Mouse (Mus musculus) yolk sac, embryonic 10.5 days (tissue): Measurements from ENCODE around the gene Phrf1.
A peak's percentile ranks its signal among the peaks of the same experiment; 100 is the strongest.

Experiments
- DNase-seq: peaks from one replicate; pipeline ENCODE4 v3.0.0-alpha.2; 2017; ENCODE audit warnings: low spot score

The Phrf1 gene

DNA sequence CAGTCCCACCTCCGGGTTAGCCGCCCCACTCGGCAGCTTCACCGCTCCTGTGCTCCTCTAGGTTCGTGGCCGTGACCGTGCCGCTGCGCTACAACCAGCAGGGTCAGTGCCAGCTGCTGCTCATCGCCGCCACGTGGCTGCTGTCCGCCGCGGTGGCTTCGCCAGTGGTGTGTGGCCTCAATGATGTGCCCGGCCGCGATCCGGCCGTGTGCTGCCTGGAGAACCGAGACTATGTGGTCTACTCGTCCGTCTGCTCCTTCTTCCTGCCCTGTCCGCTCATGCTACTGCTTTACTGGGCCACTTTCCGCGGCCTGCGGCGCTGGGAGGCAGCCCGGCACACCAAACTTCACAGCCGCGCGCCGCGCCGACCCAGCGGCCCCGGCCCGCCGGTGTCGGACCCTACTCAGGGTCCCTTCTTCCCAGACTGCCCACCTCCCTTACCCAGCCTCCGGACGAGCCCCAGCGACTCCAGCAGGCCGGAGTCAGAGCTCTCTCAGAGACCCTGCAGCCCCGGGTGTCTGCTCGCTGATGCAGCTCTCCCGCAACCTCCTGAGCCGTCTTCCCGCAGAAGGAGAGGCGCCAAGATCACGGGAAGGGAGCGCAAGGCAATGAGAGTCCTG, 65.4 kb downstream of the Phrf1 start:
- DNase-seq: peak; percentile 19

- no peak for DNase-seq
Observed at GRCm38 (mm10) chr7:141294479-141294878, 65.9 kb downstream of the Phrf1 start.

GRCm38 (mm10) chr7:141297926-141298650, 69.5 kb downstream of the Phrf1 start:
- no peak for DNase-seq

DNA sequence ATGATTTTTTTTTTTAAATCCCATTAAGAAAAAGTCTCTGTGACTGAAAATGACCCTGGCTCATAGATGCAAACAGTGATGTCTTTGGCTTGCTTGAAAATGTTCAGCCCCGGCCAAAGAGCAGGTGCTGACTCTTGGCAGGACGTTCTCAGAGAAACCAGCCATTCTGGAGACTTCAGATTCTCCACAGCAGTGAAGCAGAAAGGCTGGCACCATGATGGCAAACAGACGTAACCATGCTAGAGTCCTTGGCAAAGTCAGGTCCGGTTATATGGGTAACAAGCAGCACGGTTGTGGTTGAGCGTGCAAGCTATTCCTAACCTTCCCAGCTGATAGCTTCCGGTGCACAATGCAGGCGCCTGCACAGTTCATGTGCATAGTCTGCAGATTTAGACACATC, 70.6 kb downstream of the Phrf1 start:
- no peak for DNase-seq

DNA sequence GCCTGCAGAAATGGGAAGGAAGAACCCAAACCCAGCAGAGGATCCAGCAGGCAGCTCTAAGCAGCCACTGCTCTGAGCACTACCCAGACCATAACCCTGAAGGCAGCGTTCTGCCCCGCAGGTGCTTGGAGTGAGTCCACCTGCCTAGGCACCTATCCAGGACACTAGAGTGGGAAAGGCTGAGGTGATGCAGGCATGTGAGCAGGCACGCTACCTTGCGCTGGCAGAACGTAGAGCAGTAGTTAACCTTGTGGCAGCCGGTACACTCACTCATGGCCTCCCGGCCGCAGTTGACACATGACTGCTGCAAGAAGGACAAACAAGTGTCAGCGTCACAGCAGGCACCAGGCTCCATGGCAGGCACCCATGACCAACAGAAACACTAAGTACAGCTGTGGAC, 72.8 kb downstream of the Phrf1 start:
- DNase-seq: no peak

DNA sequence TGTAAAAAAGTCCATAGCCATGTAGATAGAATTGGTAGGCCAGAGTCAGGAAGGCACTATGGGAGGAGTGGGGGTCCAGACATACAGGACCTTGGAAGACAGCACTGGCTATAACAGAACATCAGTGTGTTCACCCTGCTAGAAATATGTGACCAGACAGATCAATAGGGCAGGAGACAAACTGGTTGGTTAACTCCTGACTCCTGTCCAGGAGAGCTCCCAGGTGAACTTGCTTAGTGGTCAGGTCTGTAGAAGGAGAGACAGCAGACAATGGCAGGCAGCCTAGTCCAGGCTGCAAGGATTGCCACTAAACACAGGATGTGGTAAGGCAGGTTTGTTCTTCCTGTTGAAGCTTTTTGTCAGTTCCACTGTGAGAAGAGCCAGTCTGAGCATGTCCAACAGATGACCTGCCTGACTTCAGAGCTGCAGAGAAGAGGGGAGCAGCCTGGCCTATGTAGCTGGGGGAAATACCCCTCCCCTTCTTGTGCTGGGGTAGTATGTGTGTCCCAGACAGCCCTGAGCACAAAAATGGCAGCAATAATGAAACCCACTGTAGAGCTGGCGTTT, 74.2 kb downstream of the Phrf1 start:
- no peak for DNase-seq

GRCm38 (mm10) chr7:141304537-141304936, 76.0 kb downstream of the Phrf1 start:
- no peak for DNase-seq
